Mouse (Mus musculus) left cerebral cortex, postnatal 36 days (tissue): ENCODE results near the gene Rnf115. TPM values are rescaled to one million over a fixed set of nuclear protein-coding genes. Genes with fewer than 3 reads are reported as not detected.
"Not testable (repeated sequence)": the region's sequence is repeated elsewhere in the genome, so short reads cannot be mapped to it uniquely, and the experiment has no call there.

Experiments used
- DNase-seq, 2 experiments: peaks; one replicate each; pipeline ENCODE4 v3.0.0; 2021 to 2022; ENCODE audit warnings: low spot score in 2 of 2, mixed read lengths in 1 of 2
- intact Hi-C: fragments of 180-260 bp; cut with DNase I; formaldehyde crosslinking; loops from one replicate; pipeline ENCODE4 v1.15.1; 2025
- total RNA-seq, 2 experiments: library from RNA; stranded (reverse); gene quantifications; 2 replicates each; pipeline ENCODE4 v1.2.3; 2021

Gene Rnf115
- total RNA-seq, 2 experiments from 2014 or later: 66.4 to 66.7 TPM

DNA sequence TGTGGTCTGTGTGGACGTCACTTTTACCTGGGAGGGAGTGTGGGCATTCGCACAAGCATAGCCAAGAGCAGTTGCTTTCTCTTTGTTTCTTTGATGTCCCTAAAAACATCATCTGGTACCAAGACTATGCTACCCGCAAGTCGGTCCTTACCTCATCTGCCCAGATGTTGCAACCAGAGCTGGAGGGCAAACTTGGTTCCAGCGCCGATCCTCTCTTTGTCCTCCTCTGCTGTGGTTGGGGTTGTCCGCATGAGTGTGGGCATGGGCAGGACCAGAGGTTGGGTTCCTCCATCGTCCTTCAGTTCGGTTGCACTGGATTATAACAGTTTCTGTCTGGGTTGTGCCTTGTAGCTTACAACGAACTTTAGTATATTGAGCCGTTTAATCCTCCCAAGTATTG, 21.2 kb upstream of the Rnf115 start:
- no peak for DNase-seq
- intact Hi-C loops: loop anchor here (10.0 kb wide), 1 partner anchor 161 kb away; no protein-coding TSS in a partner anchor

DNA sequence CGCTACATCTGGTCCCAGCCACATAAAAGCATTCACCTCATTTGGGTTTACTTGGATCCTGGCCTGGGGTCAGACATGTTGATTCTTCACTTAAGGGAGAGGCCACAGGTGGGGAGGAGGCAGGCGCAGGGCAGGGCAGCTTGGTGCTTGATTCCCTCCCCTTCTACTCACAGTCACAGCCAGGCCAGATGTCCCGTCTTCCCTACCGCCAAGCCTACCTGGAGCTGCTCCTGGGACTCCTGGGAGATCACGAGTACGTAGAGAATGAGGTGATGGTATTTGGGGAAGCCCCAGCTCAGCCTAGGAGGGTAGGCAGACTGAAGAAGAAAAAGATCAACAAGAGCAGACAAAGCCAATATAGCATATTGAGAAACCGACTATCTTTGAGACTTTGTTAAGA, 20.5 kb upstream of the Rnf115 start:
- no peak for DNase-seq
- intact Hi-C loops: loop anchor here (10.0 kb wide), 1 partner anchor 162 kb away; no protein-coding TSS in a partner anchor

DNA sequence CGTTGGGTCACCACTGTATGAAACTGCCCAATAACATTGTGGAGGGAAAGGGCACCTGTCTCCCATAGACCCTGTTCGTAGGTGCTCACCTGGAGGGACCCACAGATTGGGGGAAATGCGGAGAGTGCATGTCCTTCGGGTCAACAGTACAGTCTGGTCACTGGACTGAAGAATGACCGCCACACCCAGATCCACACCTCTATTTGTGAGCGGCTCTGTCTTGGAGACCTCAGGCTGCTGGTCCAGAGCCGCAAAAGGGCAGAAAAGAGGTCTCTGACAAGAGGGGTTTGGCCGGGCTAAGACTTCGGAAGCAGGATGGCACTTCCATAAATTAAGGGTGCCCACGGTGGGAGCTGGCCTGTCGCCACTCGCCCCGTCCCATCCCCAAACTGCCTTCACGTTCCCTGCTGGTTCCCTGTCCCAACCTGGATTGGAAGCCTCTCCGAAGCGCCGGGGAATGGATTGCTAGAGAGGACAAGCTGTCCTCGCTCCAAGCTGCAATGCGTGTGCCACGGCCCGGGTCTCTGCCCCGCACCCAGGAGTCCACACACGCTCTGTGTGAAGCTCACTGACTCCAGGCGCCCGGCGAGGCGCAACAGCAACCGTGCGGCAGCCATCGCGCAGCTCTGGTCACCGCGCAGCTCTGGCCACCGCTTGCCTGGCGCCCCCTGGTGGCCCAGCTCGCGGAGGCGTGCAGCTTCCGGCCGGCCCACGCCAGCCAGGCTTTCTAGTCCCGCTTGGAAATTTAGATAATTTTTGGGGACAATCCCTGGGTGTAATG, 19.4 kb upstream of the Rnf115 start, which contains the start of gene Nudt17:
Gene Nudt17, minus strand, starts transcription at position 660 of the 781 bp plus-strand sequence.
- intact Hi-C loops: loop anchor here (10.0 kb wide), 1 partner anchor 163 kb away; no protein-coding TSS in a partner anchor
- DNase-seq: peak; percentile 74 to 85

DNA sequence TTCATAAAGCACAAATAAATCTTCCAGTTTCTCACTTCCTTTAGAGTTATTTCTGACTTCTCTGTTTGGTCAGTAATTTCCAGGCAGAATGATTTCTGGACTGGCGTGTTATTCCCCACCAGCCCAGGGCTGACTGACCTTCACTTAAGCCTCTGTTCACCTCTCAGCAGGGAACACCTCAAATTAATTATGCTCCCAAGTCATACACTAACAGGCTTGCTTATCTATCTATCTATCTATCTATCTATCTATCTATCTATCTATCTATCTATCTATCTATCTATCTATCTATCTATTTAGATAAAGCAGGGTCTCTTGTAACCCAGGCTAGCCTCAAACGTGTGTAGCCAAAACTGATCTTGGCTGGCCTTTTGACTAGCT, 18.8 kb upstream of the Rnf115 start:
- intact Hi-C loops: loop anchor here (10.0 kb wide), 1 partner anchor 164 kb away; no protein-coding TSS in a partner anchor
- no peak for DNase-seq

DNA sequence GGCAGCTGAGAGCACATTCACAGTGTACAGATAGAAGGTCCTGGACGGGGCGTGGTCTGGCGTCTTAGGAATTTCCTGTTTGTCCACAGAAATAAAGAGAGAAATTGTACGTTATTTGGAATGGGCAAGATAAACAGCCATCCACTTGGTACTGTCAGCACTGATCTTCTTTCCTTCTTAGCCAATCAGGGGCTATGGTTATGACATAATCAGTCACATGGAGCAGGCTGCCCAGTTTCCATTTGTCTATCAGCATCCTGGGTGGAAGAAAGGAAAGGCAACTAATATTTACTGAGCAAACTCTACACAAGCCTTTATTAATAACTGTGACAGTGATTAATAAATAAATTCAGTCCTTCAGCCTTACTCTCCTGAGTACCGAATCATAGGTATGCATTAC, 13.2 kb upstream of the Rnf115 start:
- no peak for DNase-seq
- intact Hi-C loops: no loop called here

DNA sequence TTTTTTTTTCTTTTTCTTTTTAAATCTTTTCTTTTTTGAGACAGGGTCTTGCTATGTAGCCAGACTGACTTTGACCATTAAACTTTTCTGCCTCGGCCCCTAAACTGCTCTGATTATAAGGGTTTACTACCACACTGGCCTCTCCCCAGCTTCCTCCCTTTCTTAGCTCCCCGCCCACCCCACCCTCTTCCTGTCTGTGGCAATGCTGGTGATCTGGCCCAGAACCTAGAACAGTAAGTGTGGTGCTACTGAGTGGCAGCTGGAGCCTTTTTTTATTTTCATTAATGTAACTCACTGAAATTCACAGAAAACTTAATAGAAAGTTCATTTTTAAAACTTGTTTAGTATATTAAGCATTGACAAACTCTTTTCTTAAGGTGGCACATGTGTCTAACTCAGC, 11.6 kb upstream of the Rnf115 start:
- intact Hi-C loops: no loop called here
- no peak for DNase-seq

DNA sequence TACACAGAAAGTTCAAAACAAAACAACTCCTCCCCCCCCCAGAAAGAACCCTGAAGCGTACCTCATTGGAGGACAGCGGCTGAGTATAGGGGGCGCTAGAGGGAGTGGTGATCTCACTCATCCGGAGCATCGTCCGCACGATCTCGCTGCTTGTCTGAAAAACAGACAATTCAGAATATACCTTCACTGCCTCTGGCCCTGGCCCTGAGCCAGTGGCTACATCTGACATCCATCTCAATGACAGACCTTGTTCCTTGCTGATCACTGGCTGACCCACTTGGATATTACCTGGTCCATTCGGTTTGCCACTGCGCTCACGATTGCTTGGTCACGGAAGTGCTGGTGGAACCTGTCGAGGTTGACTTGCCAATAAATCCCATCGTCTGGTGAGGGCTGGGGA, 8.3 kb upstream of the Rnf115 start:
- intact Hi-C loops: no loop called here
- DNase-seq: no peak

DNA sequence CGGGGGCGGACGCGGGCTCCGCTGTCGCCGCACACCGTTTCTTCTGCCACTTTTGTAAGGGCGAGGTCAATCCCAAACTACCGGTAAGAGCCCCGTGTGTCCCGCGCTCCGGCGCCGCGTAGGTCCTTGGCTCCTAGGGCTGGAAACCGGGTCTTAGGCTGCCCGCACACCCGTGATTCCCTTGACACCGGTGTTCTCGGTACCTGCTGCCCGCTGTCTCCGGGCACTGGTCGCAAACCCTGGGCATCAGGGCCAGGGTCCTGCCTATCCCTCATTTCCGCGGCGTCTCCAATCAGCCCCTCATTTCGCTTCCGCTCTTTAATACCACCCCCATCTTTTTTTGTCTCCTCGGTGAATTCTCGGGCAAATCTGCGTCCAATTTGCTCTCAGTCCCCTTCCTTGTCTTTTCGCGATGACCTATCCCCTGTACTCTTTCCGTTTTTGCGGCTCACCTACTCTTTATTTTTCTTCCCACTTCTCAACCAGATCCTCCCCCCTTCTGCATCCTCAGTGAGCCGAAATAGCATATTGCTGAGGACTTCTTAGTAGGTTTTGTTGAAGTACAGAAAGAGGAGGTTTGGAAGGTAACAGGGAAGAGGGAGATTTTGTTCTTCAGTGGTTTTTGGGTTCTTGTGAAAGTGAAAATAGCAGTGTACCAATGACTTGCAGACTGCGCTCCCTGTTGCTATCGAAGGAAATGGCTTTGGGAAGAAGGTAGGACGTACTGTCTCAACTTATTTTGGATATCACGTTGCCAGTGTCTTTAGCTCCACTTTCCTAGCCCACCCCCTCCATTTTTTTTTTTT, 567 bp downstream of the Rnf115 start:
- peak; percentile 25 to 27 for DNase-seq
- intact Hi-C loops: no loop called here

DNA sequence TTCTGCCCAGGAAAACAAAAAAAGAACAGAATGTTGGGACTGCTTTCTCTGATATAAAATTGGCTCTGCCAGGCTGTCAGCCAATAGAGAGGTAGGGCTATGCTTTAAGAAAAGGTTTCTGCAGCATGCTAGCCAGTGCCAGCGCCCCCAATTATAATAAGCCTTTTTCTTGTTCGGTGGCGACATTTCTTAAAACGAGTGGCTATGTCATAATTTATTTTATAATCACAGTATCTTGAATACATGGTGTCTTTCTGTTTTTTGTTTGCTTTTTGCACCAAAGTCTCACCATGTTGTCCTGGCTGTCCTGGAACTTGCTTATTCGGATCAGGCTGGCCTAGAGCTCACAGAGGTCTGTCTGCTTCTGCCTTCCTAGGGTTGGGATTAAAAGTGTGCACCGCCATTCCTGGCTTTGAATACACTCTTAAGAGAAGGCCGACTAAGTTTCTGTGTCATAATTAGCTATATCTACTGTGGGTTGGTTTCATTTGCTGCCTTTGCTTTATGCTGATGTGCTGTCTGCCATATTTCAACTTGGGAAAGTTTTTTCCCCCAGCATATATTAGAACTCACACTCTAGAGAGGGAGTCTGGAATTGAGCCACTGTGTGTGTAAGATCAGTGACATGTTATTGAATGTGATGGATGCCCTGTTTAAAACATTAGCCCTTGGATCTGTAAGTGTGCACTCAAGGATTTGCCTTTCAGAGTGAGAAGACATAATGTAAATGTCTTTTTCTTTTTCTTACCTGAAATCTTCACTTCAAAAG, 1.4 kb downstream of the Rnf115 start:
- no peak for DNase-seq
- intact Hi-C loops: no loop called here

DNA sequence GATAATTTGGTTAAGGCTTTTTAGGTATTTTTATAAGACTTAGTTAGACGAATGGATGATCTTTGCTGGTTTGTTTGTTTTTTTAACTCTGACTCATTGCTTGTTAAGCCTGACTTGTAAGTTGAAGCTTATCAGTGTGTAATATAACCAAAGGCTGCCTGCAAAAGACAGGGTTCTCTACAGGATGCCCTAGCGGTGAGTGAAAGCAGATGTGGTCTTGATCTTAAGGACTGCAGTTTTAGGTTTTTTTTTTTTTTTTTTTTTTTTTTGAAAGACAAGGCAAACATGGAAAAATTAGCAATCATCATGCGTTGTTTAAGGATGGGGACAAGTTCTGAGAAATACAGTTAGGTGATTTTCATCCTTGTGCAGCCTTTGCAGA, 1.9 kb downstream of the Rnf115 start:
- intact Hi-C loops: no loop called here
- DNase-seq: no peak

DNA sequence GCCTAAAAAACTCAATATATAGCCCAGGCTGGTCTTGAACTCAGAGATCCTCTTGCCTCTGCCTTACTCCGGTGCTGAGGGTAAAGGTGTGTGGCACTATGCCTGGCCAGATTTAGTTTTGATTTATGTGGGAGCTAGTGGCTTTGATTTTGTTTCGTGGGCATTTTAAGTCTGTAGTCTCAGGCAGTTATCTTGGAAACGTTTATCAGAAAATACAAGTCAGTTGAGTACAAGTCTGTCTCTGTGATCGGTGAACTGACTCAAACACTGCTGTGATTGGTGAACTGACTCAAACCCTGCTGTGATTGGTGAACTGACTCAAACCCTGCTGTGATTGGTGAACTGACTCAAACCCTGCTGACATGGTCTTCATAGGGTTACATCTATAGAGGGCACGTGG, 3.3 kb downstream of the Rnf115 start:
- intact Hi-C loops: no loop called here
- DNase-seq: no peak

DNA sequence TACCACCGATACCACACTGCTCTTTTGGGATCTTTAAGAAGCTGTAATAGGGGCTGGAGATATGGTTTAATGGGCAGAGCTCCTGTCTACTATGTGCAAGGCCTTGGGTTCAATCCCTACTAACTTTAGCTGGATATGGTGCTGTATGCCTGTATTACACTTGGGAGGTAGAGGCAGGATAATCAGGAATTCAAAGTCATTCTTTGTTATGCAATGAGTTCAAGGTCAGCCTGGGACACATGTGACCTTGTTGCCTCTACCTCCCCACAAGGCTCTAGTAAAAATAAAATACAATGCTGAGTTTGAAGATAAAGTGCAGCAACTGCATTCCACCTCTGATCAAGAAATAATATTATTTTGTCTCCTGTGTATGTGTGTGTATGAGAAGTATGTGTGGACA, 6.5 kb downstream of the Rnf115 start:
- no peak for DNase-seq
- intact Hi-C loops: no loop called here

DNA sequence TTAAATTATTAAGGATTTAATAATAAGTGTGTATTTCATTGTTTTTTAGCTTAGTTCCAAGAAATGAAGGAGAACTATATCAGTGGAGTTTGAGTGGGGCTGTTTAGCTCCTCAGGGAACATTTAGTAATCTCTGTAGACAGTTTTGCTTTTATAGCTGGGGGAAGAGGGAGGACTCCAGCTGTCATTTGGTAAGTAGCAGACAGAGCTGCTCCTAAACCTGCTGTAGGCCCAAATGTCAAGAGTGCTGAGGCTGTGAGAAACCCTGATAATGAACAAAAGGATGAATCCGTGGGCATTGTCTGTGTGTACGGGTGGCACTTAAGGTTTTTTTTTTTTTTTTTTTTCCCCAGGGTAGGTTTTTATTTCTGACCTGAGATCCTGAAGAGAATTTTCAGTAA, 7.7 kb downstream of the Rnf115 start:
- no peak for DNase-seq
- intact Hi-C loops: no loop called here

DNA sequence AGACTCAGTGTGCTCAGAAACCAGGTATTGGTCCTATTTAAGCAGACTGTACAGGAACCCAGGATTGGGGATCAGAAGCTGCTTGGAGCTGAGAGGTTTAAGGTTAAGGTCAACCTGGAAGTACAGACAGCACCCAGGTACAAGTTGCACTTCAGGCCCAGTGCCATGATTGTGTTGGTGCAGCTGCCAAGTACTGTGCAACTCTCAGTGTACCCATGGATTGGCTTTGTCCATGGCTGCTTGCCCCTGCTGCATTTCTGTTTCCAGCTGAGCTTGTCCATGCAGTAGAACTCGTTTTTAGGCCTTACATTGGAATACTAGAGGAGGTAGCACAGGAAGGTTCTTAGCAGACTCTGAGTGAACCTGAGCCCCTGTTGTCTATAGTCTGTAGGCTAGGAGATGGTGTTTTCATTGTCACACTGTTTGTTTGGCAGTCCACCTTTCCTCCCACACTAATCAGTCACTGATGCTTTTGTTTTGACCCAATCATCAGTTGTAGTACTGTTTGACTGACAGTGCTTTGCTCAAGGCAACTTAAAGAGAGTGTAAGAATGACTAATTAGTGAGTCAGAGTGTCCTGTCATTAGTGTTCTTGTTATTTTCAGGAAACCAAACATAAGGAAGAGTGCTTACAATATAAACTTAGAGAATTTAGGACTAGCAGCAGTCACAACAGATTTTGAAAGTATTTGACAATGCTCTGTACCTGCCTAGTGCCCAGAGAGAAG, 9.7 kb downstream of the Rnf115 start:
- DNase-seq: no peak
- intact Hi-C loops: no loop called here

DNA sequence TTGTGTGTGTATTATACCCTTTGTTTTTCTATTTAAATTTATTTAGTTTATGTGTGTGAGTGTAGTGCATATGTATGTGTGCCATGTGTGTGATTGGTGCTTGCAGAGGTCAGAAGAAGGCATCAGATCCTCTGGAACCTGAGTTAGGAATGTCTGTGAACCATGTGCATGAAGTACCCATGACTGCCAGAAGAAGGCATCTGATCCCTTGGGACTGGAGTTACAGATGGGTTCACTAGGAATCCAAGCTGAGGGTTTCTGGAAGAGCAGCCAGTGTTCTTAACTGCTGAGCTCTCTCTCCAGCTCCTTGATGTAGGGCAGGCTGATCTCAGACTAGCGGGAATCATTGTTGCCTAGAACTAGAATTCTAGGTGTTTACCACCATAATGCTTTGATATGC, 10.5 kb downstream of the Rnf115 start:
- DNase-seq: no peak
- intact Hi-C loops: no loop called here

DNA sequence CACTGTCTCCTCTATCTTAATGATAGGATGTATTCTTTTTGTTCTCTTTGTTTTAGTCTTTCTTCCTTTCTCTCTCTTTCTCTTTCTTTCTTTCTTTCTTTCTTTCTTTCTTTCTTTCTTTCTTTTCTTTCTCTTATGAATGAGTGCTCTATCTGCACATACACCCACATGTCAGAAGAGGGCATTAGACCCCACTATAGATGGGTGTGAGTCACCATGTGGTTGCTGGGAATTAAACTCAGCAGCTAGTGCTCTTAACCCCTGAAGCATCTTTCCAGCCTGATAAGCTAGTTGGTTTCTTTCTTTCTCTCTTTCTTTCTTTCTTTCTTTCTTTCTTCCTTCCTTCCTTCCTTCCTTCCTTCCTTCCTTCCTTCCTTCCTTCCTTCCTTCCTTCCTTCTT, 12.8 kb downstream of the Rnf115 start:
- intact Hi-C loops, DNase-seq: not testable (repeated sequence)

DNA sequence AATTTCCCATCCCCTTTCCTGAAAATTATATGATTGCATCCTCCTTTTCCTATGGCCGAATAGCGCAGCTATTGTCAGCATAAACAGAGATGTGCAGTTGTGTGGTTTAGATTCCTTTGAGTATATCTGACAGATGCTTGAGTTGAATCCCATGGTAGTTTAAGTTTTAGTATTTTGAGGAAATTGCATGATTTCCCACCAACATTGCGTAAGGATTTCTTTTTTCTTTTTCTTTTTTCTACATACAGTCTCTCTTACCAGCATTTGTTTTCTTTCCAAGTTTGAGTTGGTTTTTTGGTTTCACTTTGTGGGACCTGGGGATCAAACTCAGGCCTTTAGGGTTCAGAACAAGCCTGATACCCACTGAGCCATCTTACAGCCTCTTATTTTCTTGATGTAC, 16.9 kb downstream of the Rnf115 start:
- no peak for DNase-seq
- intact Hi-C loops: no loop called here

DNA sequence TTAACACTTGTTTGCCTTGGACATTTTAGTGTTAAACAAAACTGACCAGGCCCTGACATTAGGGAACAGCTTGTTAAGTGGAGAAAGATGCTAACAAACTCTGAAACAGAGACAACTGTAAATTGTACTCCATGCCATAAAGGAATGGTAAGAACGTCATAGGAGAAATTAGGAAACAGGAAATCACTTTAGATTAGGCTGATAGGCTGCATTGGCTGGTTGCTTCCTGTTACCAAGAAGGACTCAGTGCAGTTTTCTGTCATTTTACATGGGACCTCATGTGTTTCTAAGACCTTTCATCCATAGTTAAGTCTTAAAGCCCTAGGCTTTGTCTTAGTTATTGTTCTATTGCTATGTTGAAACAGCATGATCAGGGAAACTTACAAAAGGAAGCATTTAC, 19.4 kb downstream of the Rnf115 start:
- intact Hi-C loops: no loop called here
- no peak for DNase-seq

DNA sequence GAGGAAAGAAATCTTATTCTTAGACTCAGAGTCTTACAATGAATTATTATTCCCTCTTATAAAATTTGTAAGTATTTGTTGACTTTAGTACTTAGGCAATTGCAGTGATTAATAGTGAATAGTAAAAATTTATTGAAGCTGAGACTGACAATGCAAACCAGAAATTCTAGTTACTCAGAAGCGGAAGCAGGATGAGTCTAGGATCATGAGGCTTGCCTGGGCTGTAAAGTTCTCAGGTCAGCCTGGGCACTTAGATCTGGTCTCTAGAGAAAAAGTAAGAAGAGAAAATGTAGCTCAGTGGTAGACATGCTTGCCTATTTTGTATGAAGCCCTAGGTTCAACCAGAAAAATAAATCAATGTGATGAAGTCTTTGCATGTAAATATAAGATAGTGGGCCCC, 28.5 kb downstream of the Rnf115 start:
- intact Hi-C loops: no loop called here
- DNase-seq: no peak

DNA sequence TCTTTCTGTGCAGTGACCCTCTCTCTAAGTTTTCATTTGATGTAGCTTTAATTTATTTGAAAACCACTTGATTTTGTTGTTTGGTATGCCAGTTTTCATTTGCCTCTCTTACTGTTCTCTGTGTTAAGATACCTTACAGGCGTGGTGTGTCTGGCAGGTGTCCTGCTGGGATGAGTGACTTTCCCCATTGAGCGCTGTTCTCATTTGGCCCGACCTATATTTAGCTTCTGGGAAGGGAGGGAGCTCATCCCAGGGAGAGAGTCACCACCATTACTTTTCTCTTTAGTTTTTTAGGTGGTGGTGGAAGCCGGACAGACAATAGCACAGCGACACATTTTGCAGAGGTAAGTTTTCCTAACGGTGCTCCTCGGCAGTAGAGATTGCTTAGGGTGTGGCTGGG, 30.2 kb downstream of the Rnf115 start:
- intact Hi-C loops: no loop called here
- no peak for DNase-seq
